Mouse (Mus musculus) A20 (cell line): ENCODE results near the gene Hist2h2ab.
"Not testable (repeated sequence)": the region's sequence is repeated elsewhere in the genome, so short reads cannot be mapped to it uniquely, and the experiment has no call there.

ENCODE experiments used
- DNase-seq: peaks from one replicate; pipeline ENCODE4 v3.0.0-alpha.2; 2011; ENCODE audit warnings: low read depth, low spot score

Hist2h2ab gene

GRCm38 (mm10) chr3:96260220-96260619 is 40.6 kb downstream of the Hist2h2ab start:
- no peak for DNase-seq

DNA sequence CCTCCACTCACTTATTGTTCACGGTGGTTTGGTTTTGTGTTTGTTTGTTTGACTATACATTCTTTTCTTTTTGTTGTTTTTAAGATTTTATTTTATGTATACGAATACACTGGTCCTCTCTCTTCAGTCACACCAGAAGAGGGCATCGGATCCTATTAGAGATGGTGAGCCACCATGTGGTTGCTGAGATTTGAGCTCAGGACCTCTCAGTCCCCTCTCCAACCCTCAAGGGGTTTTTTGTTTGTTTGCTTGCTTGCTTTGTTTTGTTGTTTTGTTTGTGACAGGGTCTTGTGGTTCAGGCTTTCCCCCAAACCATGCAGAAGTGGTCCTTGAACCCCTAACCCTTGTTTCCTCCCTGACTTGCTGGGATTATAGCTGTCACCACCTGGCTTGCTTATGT is 42.0 kb downstream of the Hist2h2ab start:
- peak; percentile 53 for DNase-seq

- peak; percentile 81 for DNase-seq
Measured at GRCm38 (mm10) chr3:96262216-96262875, 42.7 kb downstream of the Hist2h2ab start.

DNA sequence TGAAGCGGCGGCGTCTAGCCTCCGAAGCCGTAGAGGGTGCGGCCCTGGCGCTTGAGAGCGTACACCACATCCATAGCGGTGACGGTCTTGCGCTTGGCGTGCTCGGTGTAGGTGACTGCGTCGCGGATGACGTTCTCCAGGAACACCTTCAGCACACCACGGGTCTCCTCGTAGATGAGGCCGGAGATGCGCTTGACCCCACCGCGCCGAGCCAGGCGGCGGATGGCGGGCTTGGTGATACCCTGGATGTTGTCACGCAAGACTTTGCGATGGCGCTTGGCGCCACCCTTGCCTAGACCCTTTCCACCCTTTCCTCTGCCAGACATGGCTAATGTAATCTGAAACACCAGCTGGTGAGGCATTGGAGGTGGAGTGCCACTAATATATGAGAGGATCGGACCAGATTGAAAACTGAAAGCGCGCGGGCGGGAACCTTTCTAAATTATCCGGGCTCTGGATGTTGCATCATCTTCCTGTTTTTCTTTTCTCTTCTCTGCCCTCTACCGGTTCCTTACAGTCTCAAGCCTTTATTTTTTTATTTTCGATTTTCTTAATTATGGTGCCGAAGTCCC is 43.4 kb downstream of the Hist2h2ab start, which contains the start of gene Hist2h4:
TSS of gene Hist2h4 (minus strand) at position 333 of the 572 bp plus-strand sequence.
- DNase-seq: peak; percentile 98

DNA sequence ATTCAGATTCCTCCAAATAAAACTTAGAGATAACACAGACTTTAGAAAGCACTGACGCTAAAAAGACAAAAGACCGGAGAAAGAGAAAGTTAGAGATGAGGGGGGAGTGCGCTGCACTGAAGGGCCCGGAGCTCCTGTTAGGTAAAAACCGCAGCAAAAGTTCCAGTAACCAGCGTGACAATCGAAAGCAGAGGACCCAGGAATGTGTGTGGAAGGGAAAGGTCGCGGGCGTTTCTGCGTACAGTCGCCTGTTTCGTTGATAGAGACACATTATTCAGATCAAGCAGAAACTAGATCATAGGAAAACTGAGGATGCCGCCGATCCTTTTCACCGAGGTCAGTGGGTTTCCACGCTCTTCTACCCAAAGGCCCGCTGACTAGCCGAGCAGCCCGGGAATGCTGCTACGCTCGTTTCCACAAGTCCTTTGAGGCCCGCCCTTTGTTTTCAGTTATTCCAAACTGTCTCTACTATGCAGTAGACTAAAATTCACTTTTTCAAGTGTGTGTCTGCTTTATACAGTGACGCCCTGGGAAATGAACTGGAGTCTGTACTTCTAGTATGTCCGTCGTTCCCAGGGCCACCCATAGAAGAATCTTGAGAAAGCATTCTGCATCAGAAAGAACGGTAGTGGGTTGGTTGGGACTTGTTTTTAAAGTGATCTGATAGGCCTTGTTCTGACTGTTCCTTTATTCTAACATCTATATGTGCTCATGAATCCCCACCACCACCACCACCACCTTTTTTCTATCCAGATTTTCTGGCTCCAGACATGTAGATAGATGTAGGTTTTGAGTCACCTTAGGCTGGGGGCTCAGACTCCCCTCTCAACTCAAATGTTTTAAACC is 44.1 kb downstream of the Hist2h2ab start:
- DNase-seq: no peak

- no peak for DNase-seq
Measured at GRCm38 (mm10) chr3:96264404-96264949, 44.8 kb downstream of the Hist2h2ab start.

DNA sequence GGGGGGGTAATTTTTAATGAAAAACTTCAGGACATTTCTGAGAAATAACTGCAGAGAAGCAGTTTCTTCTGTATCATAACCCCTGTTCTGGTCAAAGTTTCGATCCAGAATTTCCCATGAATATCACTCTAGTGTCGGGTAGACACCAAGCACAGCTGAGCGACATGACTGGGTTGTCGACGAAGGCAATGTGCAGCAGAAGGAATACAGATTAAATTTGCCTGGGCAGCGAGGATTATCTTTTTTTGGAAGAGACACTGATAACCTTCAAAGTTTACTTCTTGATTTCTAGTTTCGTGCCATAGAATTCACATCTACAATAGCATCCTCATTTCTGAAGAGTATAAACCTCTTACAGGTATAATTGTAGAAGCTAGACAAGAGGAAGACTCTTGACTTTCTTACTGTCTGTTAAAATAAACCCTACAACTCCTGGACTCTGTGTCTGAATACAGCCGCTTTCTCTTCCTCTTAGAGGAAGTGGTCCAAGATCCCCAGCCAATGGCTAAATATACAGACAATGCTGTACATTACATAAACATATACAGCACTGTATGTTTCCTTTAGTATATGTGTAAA is 46.6 kb downstream of the Hist2h2ab start:
- peak; percentile 58 for DNase-seq

- peak; percentile 24 for DNase-seq
Measured at GRCm38 (mm10) chr3:96267541-96267940, 47.9 kb downstream of the Hist2h2ab start.

DNA sequence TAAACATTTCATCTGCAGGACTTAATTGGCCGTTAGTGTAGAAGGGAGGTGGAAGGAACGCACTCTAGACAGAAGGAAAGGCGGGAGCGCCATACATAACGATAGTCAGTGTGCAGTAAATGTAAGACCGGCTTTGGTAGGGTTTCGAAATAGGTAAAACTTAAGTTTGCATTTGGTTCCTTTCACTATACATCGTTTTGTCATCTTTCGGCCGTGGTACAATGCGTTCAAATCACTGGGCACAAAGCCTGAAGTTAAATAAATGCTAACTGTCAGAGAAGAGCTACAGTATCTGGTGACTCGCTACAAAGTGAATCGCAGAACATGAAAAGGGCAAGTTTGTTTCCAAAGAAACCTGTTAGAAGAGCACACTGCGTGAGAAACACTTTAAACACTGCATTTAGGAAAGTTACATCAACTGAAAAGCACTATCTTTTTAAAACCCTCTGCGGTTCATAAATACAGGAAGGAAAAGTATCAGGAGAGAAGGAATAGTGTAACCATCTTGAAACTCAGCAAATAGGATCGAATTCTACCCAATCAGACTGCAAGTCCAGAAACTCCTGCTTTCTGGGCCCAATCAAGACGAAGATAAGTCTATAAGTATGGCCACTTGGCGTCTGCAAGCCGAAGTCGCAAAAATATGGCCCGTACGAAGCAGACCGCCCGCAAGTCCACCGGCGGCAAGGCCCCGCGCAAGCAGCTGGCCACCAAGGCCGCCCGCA is 48.5 kb downstream of the Hist2h2ab start, which contains the start of gene Hist2h3b:
TSS of gene Hist2h3b (plus strand) at position 604 of the 725 bp plus-strand sequence.
- peak; percentile 92 for DNase-seq

- not testable (repeated sequence) for DNase-seq
Measured at GRCm38 (mm10) chr3:96268776-96269378, 49.2 kb downstream of the Hist2h2ab start.
